Mouse (Mus musculus) thymus, adult 2 months (tissue): ENCODE data around the gene Gabrb1. TPM values are rescaled to one million over a fixed set of nuclear protein-coding genes. Genes with fewer than 3 reads are reported as not detected.

Experiments used
- DNase-seq: peaks from one replicate; pipeline ENCODE4 v3.0.0; 2021
- H3K27ac ChIP-seq: fragments of 200-500 bp; 2 replicates; pipeline ENCODE4 v1.5.1; 2012; ENCODE audit warnings: low read length, control low read depth; ENCODE audit not compliant: control insufficient read depth, insufficient read depth
- H3K27me3 ChIP-seq: fragments of 200-500 bp; 2 replicates; pipeline ENCODE4 v1.6.1; 2012; ENCODE audit warnings: mild to moderate bottlenecking, low read length, moderate library complexity, mixed read lengths; ENCODE audit not compliant: control insufficient read depth, insufficient read depth
- H3K36me3 ChIP-seq: fragments of 200-500 bp; 2 replicates; pipeline ENCODE4 v1.6.1; 2012; ENCODE audit warnings: mild to moderate bottlenecking, low read length, moderate library complexity; ENCODE audit not compliant: control insufficient read depth, insufficient read depth
- H3K4me1 ChIP-seq: fragments of 200-500 bp; replicated peaks from 2 replicates; pipeline ENCODE4 v1.6.1; 2012; ENCODE audit warnings: low read length; ENCODE audit not compliant: control insufficient read depth, insufficient read depth
- H3K4me3 ChIP-seq: fragments of 200-500 bp; 2 replicates; pipeline ENCODE4 v1.5.1; 2012; ENCODE audit warnings: mild to moderate bottlenecking, low read length, control low read depth, moderate library complexity; ENCODE audit not compliant: control insufficient read depth, insufficient read depth
- CTCF ChIP-seq: fragments of 200-500 bp; IDR thresholded peaks from 2 replicates; pipeline ENCODE4 v1.5.1; 2012; ENCODE audit warnings: mild to moderate bottlenecking, control low read depth, low read length, moderate library complexity, borderline replicate concordance; ENCODE audit not compliant: control insufficient read depth, poor library complexity, insufficient read depth; ENCODE audit errors: extremely low read depth
- POLR2A ChIP-seq: fragments of 200-500 bp; IDR thresholded peaks from 2 replicates; pipeline ENCODE4 v1.6.1; 2012; ENCODE audit warnings: mild to moderate bottlenecking, low read length, control low read depth, moderate library complexity; ENCODE audit not compliant: control insufficient read depth, poor library complexity, insufficient read depth; ENCODE audit errors: extremely low read depth
- WGBS: fragments of 180-500 bp; shearing (Covaris S2); methylation state at CpG from one replicate; pipeline ENCODE4 v1.1.7; 2018; 5-methylcytosine and 5-hydroxymethylcytosine counted together
- polyA plus RNA-seq: library from polyadenylated mRNA; depleted of rRNA; stranded (reverse); fragments of >200 nt; gene quantifications from 2 replicates; pipeline ENCODE4 v1.2.3, GENCODE M21; 2012

The Gabrb1 gene
- polyA plus RNA-seq, 1 experiment: not detected

DNA sequence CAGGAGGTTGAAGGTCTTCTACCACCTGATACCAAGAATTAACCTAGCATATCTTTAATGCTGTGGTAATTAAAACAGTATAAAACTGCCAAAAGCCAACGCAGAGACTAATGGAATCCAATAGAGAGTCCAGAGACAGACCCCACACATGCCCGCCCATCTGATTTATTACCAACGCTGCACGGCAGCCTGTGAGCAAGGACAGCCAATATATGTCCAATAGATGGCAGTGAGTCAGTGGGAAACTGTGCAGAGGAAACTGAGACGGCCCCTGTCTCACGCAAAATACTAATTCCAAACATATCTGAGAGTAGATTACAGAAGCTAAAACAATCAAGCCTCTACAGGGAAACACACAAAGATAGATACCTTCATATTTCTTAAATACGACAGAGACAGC, 506.5 kb downstream of the Gabrb1 start:
- Histone ChIP-seq H3K4me1 (peaks cover 21% of the 10 kb centered on the region), H3K4me3 (no peak overlapping the region), H3K36me3 (peaks cover 23% of the 10 kb centered on the region), H3K27me3 (no peaks in the 10 kb centered on the region), H3K27ac (no peak overlapping the region)
- no peak for DNase-seq
- TF ChIP-seq CTCF: no peak
- TF ChIP-seq POLR2A: no peak
- 92% methylated on average over 7 of the region's 7 CpGs for WGBS

DNA sequence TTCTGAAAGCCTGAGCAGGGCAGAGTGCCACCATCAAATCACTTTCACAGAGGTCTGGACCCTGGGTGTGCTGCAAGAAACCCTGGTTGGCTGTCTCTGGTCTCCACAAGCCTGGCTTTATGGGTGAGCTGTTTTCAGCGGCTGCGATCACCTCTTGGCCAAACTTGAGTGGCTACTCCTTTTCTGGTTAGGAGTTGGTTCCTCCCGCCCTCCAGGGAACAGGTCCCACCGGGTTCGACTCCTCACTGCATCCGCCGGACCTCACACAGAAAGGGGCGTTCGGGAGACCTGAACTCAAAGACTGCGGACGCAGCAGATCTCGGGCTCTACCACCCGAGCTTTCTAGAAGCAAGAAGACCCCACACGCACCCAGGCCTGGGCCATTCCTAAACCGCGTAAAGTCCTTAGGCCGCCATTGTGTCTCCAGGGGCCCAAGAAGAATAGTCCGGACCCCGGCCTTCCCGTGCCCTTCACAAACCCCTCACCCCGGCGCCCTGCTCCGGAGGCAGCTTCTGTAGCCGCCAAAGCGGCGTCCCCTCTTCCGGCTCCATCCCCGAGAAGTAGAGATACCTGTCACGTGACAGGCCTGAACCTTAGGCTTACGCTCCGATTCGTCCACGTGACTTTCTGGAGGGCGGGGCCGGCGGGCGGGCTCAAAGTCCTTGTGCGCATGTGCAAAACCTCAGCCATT, 509.8 kb downstream of the Gabrb1 start, which contains the start of gene Commd8:
Gene Commd8, minus strand, starts transcription at position 596 of the 691 bp plus-strand sequence.
- 0 out of 2 replicates have a peak, but pooled peaks cover 3% of the 10 kb centered on the region for H3K36me3 ChIP-seq
- H3K27me3 ChIP-seq: no peaks in the 10 kb centered on the region
- TF ChIP-seq CTCF: 0 out of 2 replicates have a peak, but pooled peaks have one; percentile 59
- peak; percentile 99 for TF ChIP-seq POLR2A
- DNase-seq: peak; percentile 98
- WGBS: under 1% methylated on average over 38 of the region's 38 CpGs
- peak within 1 kb of the TSS; percentile 73 for H3K27ac ChIP-seq
- H3K4me1 ChIP-seq: peaks cover 5% of the 10 kb centered on the region
- H3K4me3 ChIP-seq: peak within 1 kb of the TSS; percentile 97

DNA sequence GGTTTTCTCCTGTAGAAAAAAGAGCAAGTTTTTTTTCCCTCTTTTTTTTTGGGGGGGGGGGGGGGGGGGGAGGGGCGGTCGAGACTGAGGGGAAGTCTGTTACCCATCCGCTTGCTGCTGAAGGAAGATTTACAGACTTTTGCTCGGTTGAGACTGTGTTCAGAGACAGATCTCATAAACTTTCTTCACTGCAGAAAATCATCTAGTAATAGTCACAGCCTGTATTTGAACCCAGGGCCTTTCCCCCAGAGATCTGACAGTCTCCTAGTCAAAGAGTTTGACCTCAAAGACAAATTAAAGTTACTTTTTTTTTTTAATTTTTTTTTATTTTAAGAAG, 510.3 kb downstream of the Gabrb1 start:
- 2% methylated on average over 4 of the region's 4 CpGs for WGBS
- H3K27ac ChIP-seq: no peak overlapping the region
- DNase-seq: no peak
- no peak for TF ChIP-seq CTCF
- no peak for TF ChIP-seq POLR2A
- 0 out of 2 replicates have a peak, but pooled peaks cover 3% of the 10 kb centered on the region for H3K36me3 ChIP-seq
- peaks cover 5% of the 10 kb centered on the region for H3K4me1 ChIP-seq
- H3K4me3 ChIP-seq: no peak overlapping the region
- H3K27me3 ChIP-seq: no peaks in the 10 kb centered on the region

DNA sequence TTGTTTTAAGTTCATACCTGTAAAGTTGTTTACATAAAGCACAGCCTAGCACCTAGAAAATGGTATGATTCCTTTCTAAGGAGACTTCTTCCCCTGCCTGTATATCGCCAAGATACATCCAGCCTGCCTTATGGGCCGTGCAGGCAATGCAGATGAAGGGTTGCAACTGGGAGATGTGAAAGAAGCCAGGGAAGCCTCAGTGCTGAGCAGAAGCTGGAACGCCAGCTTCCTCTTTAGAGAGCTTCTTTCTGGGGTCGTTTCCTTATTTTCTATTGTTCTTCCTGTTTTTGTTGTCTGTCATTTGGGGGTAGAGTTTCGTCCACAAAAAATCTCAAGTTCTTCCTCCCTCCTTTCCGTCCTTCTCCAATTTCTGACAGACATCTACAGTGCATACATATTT, 512.2 kb downstream of the Gabrb1 start:
- WGBS: 42% methylated on average over 6 of the region's 6 CpGs
- DNase-seq: no peak
- Histone ChIP-seq H3K4me1 (peaks cover 5% of the 10 kb centered on the region), H3K27ac (no peak overlapping the region), H3K4me3 (no peak overlapping the region), H3K36me3 (0 out of 2 replicates have a peak, but pooled peaks cover 2% of the 10 kb centered on the region), H3K27me3 (no peaks in the 10 kb centered on the region)
- no peak for TF ChIP-seq CTCF
- TF ChIP-seq POLR2A: no peak

DNA sequence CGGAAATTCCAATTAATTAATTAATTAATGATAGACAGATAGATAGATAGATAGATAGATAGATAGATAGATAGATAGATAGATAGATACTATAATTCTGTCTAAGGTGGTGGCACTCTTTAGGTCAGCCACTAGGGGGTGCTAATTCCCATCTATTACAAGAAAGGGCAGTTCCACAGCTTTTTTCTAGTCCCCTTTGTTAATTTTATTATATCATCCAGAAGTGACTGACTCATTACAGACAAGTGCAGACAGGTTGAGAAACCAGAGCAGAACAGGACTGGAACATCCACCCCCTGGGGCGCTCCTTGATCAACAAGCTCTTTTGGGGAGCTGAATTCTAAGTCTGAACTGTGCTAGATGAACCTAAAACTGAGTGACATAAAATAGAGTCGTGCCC, 514.8 kb downstream of the Gabrb1 start:
- no peak overlapping the region for H3K27ac ChIP-seq
- no peaks in the 10 kb centered on the region for H3K4me1 ChIP-seq
- no peaks in the 10 kb centered on the region for H3K36me3 ChIP-seq
- H3K4me3 ChIP-seq: no peak overlapping the region
- no peaks in the 10 kb centered on the region for H3K27me3 ChIP-seq
- peak; percentile 29 for DNase-seq
- TF ChIP-seq POLR2A (no peak), CTCF (no peak)
- 53% methylated on average over 3 of the region's 3 CpGs for WGBS

DNA sequence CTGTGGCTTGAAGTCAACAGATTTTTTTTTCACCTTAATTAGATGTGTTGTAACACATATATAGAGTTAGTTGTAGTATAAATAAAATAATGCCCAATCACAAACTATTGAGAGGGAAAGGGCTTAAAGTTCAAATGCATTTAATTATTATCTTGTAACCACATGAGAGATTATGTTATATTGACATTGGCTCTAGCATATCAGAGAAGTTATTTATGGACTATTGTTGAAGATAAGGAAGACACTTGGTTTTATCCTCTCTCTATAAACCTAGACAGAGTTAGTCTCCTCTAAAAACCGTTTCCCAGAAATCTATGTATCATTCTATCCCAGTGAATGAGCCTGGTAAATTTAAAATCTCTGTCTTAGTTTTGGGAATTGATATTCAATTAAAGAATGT, 515.6 kb downstream of the Gabrb1 start:
- Histone ChIP-seq H3K27me3 (no peaks in the 10 kb centered on the region), H3K36me3 (no peaks in the 10 kb centered on the region), H3K4me3 (no peak overlapping the region), H3K4me1 (no peaks in the 10 kb centered on the region), H3K27ac (no peak overlapping the region)
- 98% methylated on average over 1 of the region's 1 CpGs for WGBS
- DNase-seq: no peak
- no peak for TF ChIP-seq POLR2A
- no peak for TF ChIP-seq CTCF
